Mouse (Mus musculus): Measurements from ENCODE around the gene P4ha2.
A peak's percentile ranks its signal among the peaks of the same experiment; 100 is the strongest.

Gene P4ha2

DNA sequence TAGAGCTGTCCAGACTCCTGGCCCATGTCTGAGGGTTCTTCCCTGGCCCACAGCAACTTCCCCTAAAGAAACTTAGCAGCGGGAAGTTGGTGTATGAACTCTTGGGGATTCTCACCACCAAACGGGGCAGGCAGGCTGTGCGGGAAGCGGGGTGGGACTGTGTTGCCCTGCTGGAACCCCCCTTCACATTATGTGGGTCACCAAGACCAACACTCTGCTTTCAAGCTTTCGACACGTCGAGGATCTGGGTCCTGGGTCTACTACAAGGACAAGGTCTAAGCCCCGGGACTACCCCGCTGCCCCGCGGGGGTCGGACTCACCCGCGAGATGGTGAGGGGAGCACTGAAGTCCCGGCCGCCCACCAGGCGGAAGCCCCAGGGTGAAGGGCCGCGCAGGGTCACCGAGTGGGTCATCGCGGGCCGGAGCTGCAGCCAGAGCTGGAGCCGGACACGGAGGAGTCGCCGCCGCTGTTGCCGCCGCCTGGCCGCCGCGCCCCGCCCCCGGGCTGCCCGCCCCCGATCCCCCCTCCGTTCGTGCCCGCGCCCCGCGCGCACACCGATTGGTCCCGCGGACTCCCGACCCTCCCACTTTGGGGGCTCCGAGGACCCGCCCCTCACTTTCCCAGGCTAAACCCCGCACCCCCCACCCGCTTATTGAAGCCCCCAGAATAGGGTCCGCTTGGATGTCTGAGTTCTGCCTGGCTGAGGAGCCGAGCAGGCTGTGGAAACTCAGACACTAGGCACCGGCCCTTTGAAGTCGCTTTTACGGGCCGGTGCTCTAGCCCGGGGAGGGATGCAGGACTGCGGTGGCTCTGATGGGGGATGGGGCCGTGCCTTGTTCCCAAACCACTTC is 31.1 kb upstream of the P4ha2 start, which contains the start of gene Pdlim4:
TSS of gene Pdlim4 (minus strand) at position 495 of the 852 bp plus-strand sequence.
- DNase-seq (ENCODE audit: low spot score in 2 of 2): no peak

DNA sequence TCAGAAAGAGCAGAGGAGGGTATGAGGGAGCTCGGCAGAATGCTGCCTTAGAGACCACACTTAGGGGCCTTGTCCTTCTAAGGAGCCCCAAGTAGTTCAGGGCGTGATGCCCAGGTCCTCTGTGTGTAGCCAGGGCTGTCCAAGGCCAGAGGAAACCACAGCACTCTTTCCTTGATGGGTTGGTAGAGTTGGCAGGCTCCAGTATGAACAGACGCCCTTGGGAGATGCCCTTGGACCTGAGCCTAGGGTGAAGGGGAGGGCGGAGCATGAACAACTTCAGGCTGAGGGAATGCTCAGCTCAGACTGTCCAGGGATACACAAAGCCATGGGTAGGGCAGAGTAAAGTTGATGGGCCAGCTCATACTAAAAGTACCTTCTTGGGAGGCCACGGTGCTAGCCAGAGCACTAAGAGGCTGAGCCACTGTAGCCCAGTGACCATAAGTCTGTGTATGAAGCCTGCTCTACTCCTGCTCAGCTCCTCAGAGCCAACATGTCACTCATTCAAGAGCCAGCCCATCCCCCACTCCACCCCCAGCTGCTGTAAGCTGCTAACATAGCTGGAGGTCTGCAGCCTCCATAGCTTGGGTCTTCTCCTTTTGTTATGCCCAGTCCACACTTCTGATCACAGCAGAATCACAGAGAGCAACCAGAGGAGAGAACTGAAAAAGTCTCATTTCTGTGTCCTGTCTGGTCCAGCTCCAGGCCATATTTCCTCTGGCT is 28.0 kb upstream of the P4ha2 start:
- no peak for DNase-seq (ENCODE audit: low spot score in 2 of 2)

DNA sequence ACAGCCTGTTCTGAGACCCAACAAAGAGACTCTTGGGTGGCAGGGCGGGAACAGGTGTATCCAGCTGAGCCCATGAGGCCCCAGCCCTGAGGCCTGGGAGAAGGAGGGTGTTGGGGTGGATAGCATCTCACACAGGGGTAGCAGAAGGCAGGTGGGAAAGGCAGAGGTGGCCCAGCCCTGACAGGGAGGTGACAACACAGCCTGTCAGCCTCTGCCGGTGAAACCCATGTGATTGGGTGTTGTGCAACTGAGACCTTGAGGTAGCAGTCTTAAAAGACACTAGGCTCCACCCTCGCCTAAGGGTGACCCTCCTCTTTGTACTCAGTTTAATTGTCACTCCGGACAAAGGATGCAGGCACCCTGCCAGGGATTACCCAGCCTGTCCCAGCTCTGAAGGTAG is 26.6 kb upstream of the P4ha2 start:
- DNase-seq (ENCODE audit: low spot score in 2 of 2): no peak

DNA sequence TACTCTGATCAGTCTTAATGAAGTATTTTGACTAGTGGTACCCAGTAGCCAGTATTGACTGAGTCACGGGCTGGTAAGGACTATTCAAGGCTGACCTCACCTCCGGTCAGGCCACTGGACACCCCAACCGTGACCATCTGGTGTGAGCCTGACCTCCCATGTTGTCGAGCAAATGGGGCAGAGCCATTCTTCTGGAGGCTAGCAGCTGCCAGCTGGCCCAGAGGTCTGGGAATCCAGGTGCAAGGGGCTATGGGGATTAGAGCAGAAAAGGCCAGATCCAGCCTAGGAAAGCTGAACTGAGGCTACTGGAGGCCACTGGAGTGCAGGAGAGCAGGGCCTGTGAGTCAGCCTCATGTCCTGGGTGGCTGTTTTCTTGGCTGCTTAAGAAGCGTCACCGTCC is 24.5 kb upstream of the P4ha2 start:
- DNase-seq (ENCODE audit: low spot score in 2 of 2): no peak

DNA sequence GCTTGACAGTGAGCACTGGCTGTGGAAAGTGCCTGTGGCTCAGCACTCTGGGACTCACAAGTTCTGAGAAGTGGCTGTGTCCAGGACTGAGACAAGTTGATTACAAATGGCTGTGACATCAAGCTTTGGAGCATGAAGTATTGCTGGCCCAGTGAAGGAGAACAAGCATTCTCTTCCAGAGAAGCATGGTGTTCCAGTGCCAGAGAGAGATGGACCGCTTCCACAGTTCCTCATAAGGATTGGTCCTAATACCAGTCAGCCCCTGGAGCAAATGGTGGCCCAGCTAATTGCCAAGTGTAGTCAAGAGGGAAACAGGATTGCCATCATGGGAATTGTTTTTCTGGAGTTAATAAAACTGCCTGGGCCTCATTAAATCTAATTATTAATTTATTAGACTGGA is 23.8 kb upstream of the P4ha2 start:
- DNase-seq (ENCODE audit: low spot score in 2 of 2): no peak

DNA sequence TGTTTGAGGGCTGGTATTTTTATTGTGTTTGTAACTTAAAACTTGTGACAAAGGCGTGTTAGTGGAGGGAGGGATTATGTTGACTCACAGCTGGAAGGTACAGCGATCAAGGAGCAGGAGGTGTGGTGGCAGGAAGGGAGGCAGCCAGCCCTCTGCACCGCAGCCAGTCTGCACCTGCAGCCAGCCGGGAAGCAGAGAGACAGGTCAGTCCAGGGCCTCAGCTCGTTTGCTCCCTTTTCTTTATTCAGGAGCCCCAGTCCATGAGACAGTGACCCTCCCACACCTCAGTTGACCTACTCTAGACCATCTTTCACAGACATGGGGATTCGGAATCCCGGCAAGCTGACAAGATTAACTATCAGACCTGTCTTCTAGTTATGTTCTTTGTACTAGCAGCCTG is 19.5 kb upstream of the P4ha2 start:
- DNase-seq (ENCODE audit: low spot score in 2 of 2): no peak

DNA sequence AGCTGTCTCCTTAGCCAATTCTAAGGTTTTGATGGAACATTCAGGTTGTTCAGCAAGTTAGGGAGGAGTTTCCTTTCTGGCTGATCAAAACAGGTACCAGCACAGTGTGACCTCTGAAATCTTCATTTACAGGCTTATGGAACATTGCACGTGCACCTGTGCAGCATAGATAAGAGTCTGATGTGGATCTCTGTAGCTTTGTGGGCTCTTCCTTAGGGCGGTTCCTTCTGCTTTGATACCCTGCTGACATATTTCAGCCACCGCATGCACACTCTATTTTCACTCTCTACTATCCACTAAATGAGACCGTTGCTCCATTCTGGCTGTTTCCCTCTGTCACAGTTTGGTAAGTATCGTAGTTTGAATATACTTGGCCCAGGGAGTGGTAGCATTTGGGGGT is 17.2 kb upstream of the P4ha2 start:
- DNase-seq (ENCODE audit: low spot score in 2 of 2): no peak

DNA sequence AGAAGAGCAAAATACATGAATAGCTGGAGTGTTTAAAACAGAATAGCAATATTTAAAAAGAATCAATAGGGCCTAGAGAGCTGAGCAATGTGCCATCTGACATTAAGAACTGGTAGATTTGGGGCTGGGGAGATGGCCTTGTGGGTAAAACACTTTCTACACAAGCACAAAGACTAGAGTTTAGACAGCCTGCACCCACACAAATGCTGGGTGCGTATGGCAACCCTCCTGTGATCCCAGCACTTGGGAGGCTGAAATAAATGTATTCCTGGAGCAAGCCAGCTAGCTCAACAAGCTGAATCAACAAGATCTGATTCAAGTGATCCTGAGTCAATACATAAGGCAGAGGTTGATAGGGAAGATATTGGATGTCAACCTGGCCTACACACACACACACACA is 14.9 kb upstream of the P4ha2 start:
- DNase-seq (ENCODE audit: low spot score in 2 of 2): no peak

DNA sequence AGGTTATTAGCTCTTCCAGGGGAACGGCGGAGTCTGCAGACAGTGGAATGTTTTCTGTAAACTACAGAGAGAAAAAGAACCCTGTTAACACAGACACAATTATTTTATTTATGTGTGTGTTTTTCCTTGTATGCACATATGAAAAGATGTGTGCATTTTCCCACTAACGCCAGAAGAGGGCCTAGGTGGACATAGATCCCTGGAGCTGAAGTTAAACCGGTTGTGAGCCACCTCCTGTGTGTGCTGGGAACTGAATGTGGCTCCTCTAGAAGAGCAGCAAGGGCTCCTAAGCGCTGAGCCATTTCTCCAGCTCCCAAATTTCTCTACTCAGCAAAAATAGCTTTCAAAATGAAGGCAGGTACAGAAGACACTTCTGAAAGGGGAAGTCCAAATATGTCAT is 14.1 kb upstream of the P4ha2 start:
- no peak for DNase-seq (ENCODE audit: low spot score in 2 of 2)

DNA sequence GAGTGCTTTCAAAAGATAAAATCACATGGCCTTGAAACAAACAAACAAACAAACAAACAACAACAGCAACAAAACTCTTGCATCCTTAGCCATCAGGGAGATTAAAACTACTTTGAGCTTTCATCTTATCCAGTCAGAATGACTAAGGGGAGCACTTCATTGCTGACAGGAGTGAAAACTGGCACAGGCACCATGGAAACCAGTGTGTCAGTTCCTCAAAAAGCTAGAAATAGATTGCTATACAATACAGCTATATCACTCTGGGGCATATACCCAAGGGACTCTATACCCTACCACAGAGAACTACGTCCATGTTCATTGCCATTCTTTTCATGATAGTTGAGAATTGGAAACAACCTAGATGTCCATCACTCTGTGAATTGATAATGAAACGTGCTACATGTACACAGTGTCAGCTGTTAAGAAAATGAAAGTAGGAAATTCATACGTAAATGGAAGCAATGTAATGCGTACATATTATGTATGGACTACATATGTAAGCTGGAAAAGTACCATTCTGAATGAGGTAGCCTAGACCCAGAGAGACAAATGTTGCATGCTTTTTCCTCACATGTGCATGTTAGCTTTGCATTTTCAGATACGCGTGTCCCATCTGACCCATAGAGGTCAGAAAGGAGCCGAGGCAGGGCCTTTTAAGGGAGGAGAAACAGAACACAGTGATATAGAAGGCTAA is 11.5 kb upstream of the P4ha2 start:
- no peak for DNase-seq (ENCODE audit: low spot score in 2 of 2)

DNA sequence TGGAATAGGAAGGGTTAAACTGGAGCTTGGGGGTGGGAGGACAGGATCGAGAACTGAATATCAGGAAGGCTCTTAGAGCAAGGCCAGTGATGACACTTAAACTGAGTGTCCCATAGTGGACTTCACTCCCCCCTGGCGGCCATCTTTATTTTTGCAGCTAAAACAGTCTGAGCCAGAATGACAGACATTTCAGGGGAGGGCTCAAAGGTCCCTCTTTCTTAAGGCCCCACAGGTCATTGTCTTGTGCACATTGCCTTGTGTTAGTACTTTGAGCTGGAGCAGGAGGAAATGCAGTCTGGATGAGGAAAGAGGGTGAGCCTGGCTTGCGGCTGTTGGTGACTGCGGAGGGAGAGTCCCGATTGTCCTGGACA is 11.0 kb upstream of the P4ha2 start:
- peak in 1 of 2 experiments; percentile 76 for DNase-seq (ENCODE audit: low spot score in 2 of 2)

DNA sequence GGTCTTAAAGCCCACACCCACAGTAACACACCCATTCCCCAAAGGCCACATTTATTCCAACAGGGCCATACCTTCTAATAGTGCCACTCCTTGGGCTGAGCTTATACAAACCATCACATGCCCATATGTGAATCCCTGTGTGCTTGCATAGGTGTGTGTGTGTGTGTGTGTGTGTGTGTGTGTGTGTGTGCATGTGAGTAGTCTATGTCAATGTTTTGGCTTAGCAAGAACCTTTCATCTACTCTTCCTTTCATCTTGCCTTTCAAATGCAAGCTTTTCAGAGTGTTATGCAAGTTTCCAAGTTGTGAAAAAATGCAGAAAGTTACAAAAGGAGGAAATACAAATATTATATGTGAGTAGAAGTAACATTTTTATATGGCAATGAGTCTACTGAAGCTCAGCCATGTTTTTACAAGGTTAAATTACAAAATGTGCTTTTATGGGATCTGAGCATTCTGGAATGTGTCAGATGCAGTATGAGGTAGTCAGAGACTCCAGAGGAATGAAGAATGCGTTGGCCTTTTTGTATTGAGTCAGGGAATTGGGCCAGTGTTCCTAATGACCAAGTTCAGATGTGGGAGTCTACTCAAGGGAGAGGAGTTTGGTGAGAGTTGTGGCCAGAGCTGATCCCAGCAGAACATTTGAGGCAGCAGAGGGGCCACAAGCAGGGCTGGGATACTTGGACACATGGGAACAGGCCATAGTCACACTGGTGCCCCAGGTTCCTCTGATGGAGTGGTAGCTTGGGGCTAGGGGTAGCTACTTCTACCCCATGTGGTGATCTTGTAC is 9.6 kb upstream of the P4ha2 start:
- DNase-seq (ENCODE audit: low spot score in 2 of 2): no peak

DNA sequence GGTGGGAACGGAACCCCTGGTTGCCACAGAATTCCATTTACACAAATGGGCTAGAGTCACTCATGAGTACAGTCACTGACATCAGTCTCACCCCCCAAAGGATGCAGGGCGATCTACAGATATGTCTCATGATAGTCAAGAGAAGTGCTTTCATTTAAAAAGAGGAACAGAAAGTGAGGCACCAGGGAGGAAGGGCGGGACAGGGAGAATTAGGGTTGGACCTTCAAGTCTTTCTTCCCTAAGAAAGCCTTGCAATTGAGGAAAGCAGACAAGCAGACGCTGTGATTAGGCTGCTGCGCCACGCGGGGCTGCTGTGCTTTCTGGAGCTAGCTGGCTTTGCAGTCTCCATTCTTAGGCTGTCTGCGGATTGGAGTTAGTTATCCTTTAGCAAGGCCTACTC is 8.2 kb upstream of the P4ha2 start:
- DNase-seq (ENCODE audit: low spot score in 2 of 2): no peak

DNA sequence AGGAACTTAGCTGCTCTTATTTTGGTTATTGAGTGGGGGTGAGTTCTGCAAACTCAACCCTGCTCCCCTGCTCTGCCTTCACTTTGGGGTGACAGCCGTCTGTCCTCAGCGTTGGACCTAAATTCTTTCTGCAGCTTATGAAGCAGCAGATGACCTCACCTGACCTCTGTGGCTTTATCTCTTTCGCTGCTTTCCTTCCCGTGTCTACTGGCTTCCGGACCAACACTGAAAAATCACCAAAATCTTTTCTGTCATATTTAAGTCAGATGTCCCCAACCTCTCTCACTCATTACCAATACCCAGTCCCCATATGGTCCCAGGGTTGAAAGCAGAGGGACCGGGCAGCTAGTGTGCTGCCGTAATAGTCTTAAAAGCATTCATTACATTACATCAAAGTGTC is 7.7 kb upstream of the P4ha2 start:
- DNase-seq (ENCODE audit: low spot score in 2 of 2): no peak

DNA sequence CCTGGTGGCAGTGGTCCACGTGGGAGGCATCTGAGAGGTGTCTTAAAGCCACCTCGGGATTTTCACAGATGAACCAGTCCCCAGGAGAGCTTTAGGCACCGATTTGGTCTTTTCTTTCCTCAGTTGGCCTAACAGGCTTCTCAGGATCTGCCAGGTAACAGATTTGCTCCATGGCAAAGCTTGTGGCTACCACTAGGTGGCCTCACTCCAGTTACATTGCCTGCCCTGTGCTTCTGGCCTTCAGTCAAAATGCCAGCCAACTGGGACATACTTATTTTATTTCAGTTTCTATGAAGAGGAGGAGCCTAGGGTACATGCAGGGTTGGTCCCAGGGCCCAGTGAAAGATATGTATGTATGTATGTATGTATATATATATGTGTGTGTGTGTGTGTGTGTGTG is 6.9 kb upstream of the P4ha2 start:
- no peak for DNase-seq (ENCODE audit: low spot score in 2 of 2)

DNA sequence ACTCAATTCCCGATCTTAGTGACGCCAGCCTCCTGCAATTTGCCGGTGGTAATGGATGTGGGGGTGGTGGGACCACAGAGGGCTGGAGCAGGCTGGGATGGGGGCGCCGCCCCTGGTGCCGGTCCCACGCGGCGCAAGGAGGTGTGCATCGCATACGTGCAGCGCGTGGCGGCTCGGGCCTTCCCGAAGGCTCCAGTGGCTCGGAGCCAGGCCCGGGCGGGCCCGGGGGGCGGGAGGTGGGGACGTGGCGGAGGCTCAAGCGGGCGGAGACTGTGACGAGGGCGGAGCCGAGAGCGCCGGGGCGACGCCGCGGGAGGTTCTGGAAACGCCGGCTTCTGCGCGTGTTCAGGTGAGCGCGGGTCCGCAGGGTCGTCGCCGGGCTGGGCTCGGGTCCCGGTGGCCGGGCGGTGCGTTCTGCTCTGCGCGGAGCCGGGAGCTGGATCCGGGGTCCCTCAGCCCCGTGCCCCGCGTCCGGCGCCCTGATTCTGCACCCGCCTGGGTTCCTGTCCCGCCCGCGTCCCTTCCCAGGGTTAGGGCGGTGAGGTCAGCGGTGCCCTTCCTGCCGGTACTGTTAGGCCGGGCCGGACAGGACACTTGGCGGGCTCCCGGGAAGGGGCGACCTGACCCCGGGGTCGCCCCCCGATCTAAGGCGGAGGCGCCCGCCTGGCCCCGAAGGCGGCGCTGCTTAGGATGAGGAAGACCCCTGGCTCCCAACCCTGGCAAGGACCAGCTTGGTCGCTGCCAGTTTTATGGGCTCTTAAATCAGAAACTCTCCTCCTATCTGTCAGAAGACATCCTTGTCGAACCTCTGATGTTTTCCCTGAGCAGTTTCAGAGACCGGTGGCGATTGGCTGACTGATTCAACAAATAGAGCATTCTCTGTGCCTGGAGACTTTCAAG is 1.0 kb downstream of the P4ha2 start:
- peak in 1 of 2 experiments; percentile 31 for DNase-seq (ENCODE audit: low spot score in 2 of 2)

DNA sequence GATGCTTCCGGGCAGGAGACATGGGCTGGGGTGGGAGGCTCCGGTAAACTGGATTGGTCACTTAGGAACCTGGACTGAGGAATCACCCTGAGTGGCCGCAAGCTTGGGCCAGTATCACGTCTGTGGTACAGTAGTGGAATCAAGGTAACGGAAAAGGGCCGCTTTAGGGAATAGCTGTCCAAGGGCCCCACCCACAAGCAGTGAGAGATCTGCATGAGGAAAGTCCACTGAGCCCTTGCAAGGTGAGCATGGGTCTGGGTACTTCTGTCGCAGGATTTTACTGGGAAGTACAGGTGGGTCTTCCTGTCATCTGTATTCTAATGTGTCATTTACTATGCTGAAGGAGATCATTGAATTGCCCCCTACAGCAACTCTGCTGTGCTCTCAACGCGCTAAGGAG is 1.8 kb downstream of the P4ha2 start:
- no peak for DNase-seq (ENCODE audit: low spot score in 2 of 2)

DNA sequence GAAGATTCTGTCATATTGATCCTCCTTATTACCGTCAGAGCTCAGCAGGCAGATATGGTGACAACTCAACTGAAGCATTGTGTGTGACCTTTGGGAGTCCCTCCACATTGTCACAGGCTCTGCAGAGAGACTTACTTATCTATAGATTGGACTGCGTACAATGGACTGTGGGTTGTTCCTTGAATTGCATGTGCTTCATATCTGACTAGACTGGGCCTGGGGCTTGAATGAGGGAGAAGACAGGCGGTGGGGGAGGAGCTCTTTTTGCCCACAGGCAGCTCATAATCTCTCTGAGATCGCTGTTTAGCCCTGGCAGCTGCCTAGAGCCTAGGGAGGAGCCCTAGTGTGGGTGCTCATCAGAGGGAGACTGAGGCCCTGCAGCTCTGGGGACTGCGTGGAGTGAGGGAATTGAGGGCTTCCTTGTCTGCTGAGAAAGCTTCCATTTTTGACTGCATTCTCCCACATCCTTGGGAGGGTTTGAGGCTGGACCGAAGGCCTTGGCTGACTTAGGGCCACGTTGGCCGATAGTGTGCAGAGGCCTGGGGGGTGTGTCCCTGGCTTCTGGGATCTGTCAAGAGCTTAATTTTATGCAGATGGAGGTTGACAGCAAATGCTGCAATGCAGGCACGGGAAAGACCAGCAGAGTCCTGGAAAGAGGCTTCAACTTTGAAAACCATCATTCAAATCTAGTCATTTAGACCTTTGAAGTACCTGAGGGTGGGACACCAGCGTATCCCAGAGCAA is 3.0 kb downstream of the P4ha2 start:
- DNase-seq (ENCODE audit: low spot score in 2 of 2): no peak

DNA sequence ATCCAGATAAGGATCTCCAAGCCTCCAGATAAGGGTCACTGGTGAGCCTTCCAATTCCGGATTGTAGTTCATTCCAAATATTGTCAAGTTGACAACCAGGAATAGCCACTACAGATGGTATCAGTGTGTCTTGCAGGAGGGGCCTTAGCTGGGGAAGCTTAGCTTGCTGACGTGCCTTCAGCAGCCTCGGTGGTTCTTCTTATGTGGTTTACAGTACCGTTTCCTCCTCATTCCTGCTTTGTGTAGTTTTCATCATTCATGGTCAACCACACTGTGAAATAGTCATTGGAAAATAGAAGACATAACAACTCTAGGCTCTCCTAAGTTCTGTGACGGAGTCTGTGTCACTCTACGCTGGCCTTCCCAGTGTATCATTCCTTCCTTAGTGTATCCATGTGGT is 5.1 kb downstream of the P4ha2 start:
- no peak for DNase-seq (ENCODE audit: low spot score in 2 of 2)

DNA sequence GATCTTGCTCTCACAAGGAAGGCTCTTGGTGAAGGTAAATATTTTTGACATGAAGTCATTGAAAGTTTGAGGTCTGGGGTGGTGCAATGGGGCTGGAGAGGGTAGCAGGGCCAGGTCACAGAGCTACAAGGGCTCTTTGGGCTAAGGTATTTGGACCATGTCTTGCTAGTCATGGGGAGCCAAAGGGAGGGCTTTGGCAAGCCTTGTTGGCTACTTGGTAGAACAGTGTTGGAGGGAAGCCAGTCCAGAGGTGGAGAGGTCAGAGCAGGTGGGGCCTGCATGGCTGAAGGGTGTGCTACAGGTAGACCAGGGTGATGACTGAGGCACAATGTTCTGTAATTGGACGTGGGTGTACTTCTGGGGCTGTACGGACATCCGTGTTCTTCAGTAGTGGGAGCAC is 6.8 kb downstream of the P4ha2 start:
- no peak for DNase-seq (ENCODE audit: low spot score in 2 of 2)

Data from left cerebral cortex, adult 9 months (tissue).